Mouse (Mus musculus) lung, postnatal 0 days (tissue): ENCODE results near the gene Kmt2b.

ENCODE experiments used
- CTCF ChIP-seq: IDR thresholded peaks from 2 replicates; pipeline ENCODE4 v1.5.1; 2016; ENCODE audit warnings: antibody characterized with exemption, mild to moderate bottlenecking
- EP300 ChIP-seq: IDR thresholded peaks from 2 replicates; pipeline ENCODE4 v1.6.1; 2016; ENCODE audit warnings: antibody characterized with exemption, mild to moderate bottlenecking, control low read depth

DNA sequence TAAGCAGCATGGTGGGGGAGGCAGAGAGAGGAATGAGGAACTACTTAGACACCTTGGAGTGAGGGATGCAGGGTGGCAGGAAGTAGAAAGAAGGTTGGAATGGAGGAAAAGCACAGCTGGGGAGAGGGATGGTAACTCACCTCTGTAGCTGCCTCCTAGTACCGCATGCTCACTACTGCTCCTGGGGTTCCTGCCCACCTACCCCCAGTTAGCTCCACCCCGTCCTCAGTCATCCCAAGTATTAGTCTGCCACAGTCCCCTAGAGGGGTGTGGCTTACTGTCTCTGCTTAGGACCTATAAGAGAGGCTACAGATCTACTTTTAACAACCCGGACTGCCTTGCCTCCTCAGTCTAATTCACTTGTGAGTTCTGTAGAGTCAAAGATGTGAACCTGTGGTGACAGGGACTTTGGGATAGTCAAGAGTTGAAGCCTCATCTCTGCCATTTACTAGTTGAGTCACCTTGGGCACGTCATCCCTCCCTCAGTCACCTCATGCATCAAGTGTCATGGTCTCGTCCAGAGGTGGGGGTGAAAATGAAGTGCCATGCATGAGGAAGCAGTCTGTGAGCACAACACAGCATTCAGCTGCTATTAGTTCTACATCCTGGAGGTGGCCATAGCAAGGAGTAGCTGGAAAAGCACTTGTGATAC lies 4.4 kb upstream of the Kmt2b start:
- peak; percentile 37 for TF ChIP-seq CTCF
- no peak for TF ChIP-seq EP300
